Mouse (Mus musculus) liver, postnatal 0 days (tissue): Measurements from ENCODE around the gene Ankrd13b. TPM values are rescaled to one million over a fixed set of nuclear protein-coding genes. Genes with fewer than 3 reads are reported as not detected.

Experiments
- ATAC-seq: fragments of 200-750 bp; cut with Nextera tagmentation; 2 replicates; pipeline ENCODE4 v1.8.0; 2017; ENCODE audit warnings: mild to moderate bottlenecking, moderate library complexity
- DNase-seq: peaks from one replicate; pipeline ENCODE4 v3.0.0-alpha.2; 2016
- H3K27ac ChIP-seq: fragments of 300-500 bp; sonication (generic); 2 replicates; pipeline ENCODE4 v1.5.1; 2014; ENCODE audit warnings: antibody characterized with exemption, moderate library complexity, mild to moderate bottlenecking, low read depth
- H3K27me3 ChIP-seq: fragments of 300-500 bp; sonication (generic); 2 replicates; pipeline ENCODE4 v1.6.1; 2014; ENCODE audit warnings: low read length, control low read depth, mixed read lengths; ENCODE audit not compliant: insufficient read depth
- H3K36me3 ChIP-seq: fragments of 300-500 bp; sonication (generic); replicated peaks from 2 replicates; pipeline ENCODE4 v1.6.1; 2014; ENCODE audit warnings: mild to moderate bottlenecking, control low read depth, low read length, moderate library complexity, mixed read lengths; ENCODE audit not compliant: insufficient read depth
- H3K4me1 ChIP-seq: fragments of 300-500 bp; sonication (generic); 2 replicates; pipeline ENCODE4 v1.6.1; 2014; ENCODE audit warnings: antibody characterized with exemption, mild to moderate bottlenecking, control low read depth; ENCODE audit not compliant: insufficient read depth
- H3K4me2 ChIP-seq: fragments of 300-500 bp; sonication (generic); 2 replicates; pipeline ENCODE4 v1.6.1; 2014; ENCODE audit warnings: low read depth, mild to moderate bottlenecking, low read length, moderate library complexity, mixed read lengths
- H3K4me3 ChIP-seq: fragments of 300-500 bp; sonication (generic); 2 replicates; pipeline ENCODE4 v1.5.1; 2014; ENCODE audit warnings: low read depth, low read length
- H3K9ac ChIP-seq: fragments of 300-500 bp; sonication (generic); replicated peaks from 2 replicates; pipeline ENCODE4 v1.6.1; 2014; ENCODE audit warnings: mild to moderate bottlenecking, moderate library complexity
- H3K9me3 ChIP-seq: fragments of 300-500 bp; sonication (generic); 2 replicates; pipeline ENCODE4 v1.6.1; 2016; ENCODE audit warnings: mild to moderate bottlenecking, control low read depth, low read length, mixed read lengths
- CTCF ChIP-seq: sonication (generic); IDR thresholded peaks from 2 replicates; pipeline ENCODE4 v1.5.1; 2016; ENCODE audit warnings: antibody characterized with exemption, low read depth
- EP300 ChIP-seq: IDR thresholded peaks from 2 replicates; pipeline ENCODE4 v1.6.1; 2016; ENCODE audit warnings: antibody characterized with exemption, low read depth, mild to moderate bottlenecking
- WGBS: fragments of 180-500 bp; shearing (Covaris S2); extraction: QIAGEN DNeasy Blood & Tissue Kit; methylation state at CpG from one replicate; pipeline ENCODE4 v1.1.7; 2014; ENCODE audit not compliant: insufficient replicate concordance; 5-methylcytosine and 5-hydroxymethylcytosine counted together
- polyA plus RNA-seq: library from polyadenylated mRNA; unstranded; fragments of >200 nt; fragmentation: Nextera tagmentation; extraction: Ambion mirVana; gene quantifications from 2 replicates; pipeline ENCODE4 v1.2.1, GENCODE M21; 2015

Gene Ankrd13b
- polyA plus RNA-seq, 1 experiment from 2014 or later, result 0.53 TPM

- H3K4me2 ChIP-seq, result no peak overlapping the region
- WGBS, result 86% methylated on average over 12 of the region's 12 CpGs
These were observed 9.0 kb upstream of the Ankrd13b start for GRCm38 (mm10) chr11:77498261-77499139.

GRCm38 (mm10) chr11:77497851-77498250 is 8.4 kb upstream of the Ankrd13b start:
- TF ChIP-seq EP300 (no peak), CTCF (no peak)
- no peak overlapping the region for H3K9ac ChIP-seq
- no peaks in the 10 kb centered on the region for H3K9me3 ChIP-seq
- DNase-seq (peak; percentile 19), ATAC-seq (no peak)
- H3K4me3 ChIP-seq, result no peak overlapping the region
- peak overlapping the region; percentile 57; the same call in 1 of the 2 replicates for H3K27ac ChIP-seq
- 71% methylated on average over 4 of the region's 4 CpGs for WGBS
- H3K4me2 ChIP-seq, result no peak overlapping the region
- peaks cover 18% of the 10 kb centered on the region for H3K36me3 ChIP-seq
- no peaks in the 10 kb centered on the region for H3K27me3 ChIP-seq
- H3K4me1 ChIP-seq, result peaks cover 33% of the 10 kb centered on the region

More at GRCm38 (mm10) chr11:77498261-77499139, 9.0 kb upstream of the Ankrd13b start:
- Histone ChIP-seq H3K9me3 (no peaks in the 10 kb centered on the region), H3K9ac (0 out of 2 replicates have a peak overlapping the region, but pooled peaks have one; percentile 13), H3K4me1 (peaks cover 33% of the 10 kb centered on the region), H3K27me3 (no peaks in the 10 kb centered on the region), H3K27ac (peak overlapping the region; percentile 57; the same call in 1 of the 2 replicates), H3K36me3 (peaks cover 25% of the 10 kb centered on the region), H3K4me3 (no peak overlapping the region)
- no peak for ATAC-seq
- no peak for TF ChIP-seq CTCF
- no peak for DNase-seq

- H3K4me2 ChIP-seq, result no peak overlapping the region
These were observed 7.9 kb upstream of the Ankrd13b start for GRCm38 (mm10) chr11:77497341-77497756.

GRCm38 (mm10) chr11:77495507-77495906 is 6.0 kb upstream of the Ankrd13b start:
- Histone ChIP-seq H3K36me3 (peaks cover 8% of the 10 kb centered on the region), H3K27ac (peak overlapping the region; percentile 34), H3K4me1 (peaks cover 54% of the 10 kb centered on the region), H3K27me3 (peaks cover 10% of the 10 kb centered on the region), H3K9ac (no peak overlapping the region), H3K4me3 (no peak overlapping the region), H3K9me3 (no peaks in the 10 kb centered on the region), H3K4me2 (no peak overlapping the region)
- DNase-seq (peak; percentile 22), ATAC-seq (peak; percentile 54)
- TF ChIP-seq CTCF (no peak), EP300 (no peak)

More at GRCm38 (mm10) chr11:77497341-77497756, 7.9 kb upstream of the Ankrd13b start:
- no peaks in the 10 kb centered on the region for H3K27me3 ChIP-seq
- H3K4me1 ChIP-seq, result peaks cover 36% of the 10 kb centered on the region
- 47% methylated on average over 6 of the region's 6 CpGs for WGBS
- no peak for ATAC-seq
- no peaks in the 10 kb centered on the region for H3K9me3 ChIP-seq
- 0 out of 2 replicates have a peak, but pooled peaks have one; percentile 19 for TF ChIP-seq EP300
- peak; percentile 56 for TF ChIP-seq CTCF
- peak; percentile 73 for DNase-seq
- H3K27ac ChIP-seq, result peak overlapping the region; percentile 76
- H3K4me3 ChIP-seq, result no peak overlapping the region
- no peak overlapping the region for H3K9ac ChIP-seq
- peaks cover 17% of the 10 kb centered on the region for H3K36me3 ChIP-seq

- DNase-seq (no peak), ATAC-seq (no peak)
- WGBS, result 73% methylated on average over 6 of the region's 6 CpGs
- Histone ChIP-seq H3K27ac (no peak overlapping the region), H3K4me1 (peaks cover 61% of the 10 kb centered on the region), H3K4me3 (no peak overlapping the region), H3K27me3 (peaks cover 17% of the 10 kb centered on the region), H3K36me3 (peaks cover 4% of the 10 kb centered on the region), H3K9me3 (no peaks in the 10 kb centered on the region), H3K4me2 (peak overlapping the region; percentile 99), H3K9ac (no peak overlapping the region)
- TF ChIP-seq EP300 (no peak), CTCF (no peak)
These were observed 5.3 kb upstream of the Ankrd13b start for GRCm38 (mm10) chr11:77494782-77495181.

GRCm38 (mm10) chr11:77494344-77494676 is 4.8 kb upstream of the Ankrd13b start:
- Histone ChIP-seq H3K27me3 (peaks cover 17% of the 10 kb centered on the region), H3K27ac (peak overlapping the region; percentile 84), H3K9me3 (no peaks in the 10 kb centered on the region), H3K4me3 (peak overlapping the region; percentile 82), H3K4me1 (peaks cover 63% of the 10 kb centered on the region), H3K9ac (peak overlapping the region; percentile 88), H3K36me3 (no peaks in the 10 kb centered on the region; the same call in 1 of the 2 replicates), H3K4me2 (peak overlapping the region; percentile 99)
- no peak for TF ChIP-seq CTCF
- TF ChIP-seq EP300, result no peak
- 16% methylated on average over 4 of the region's 4 CpGs for WGBS
- ATAC-seq (no peak), DNase-seq (no peak)
